Mouse (Mus musculus): ENCODE measurements around the gene Olfr1393. TPM values are rescaled to one million over a fixed set of nuclear protein-coding genes. Genes with fewer than 3 reads are reported as not detected.

The Olfr1393 gene
- polyA plus RNA-seq (2014; fragmentation: Illumina TruSeq; extraction: RNeasy Lipid Tissue Mini Kit (QIAGEN cat#74804); ENCODE audit: low read depth, low replicate concordance), result not detected

GRCm38 (mm10) chr11:49278222-49278621, at the start of gene Olfr1393:
Gene Olfr1393 (plus strand): TSS chr11:49278304.

GRCm38 (mm10) chr11:49243727-49244594, 34.1 kb upstream of the Olfr1393 start, which contains the start of gene Mgat1:
Gene Mgat1 (plus strand): TSS chr11:49244191.

GRCm38 (mm10) chr11:49284982-49285381, 6.9 kb downstream of the Olfr1393 start, which contains the start of gene Olfr1392:
Gene Olfr1392 (plus strand): TSS chr11:49285282.

GRCm38 (mm10) chr11:49304441-49304840, 26.3 kb downstream of the Olfr1393 start, which contains the start of gene Olfr10:
Gene Olfr10 (plus strand): TSS chr11:49304741.

GRCm38 (mm10) chr11:49322442-49322841, 44.3 kb downstream of the Olfr1393 start, which contains the start of gene Olfr1391:
Gene Olfr1391 (plus strand): TSS chr11:49322742.

Other genes starting within 250 kb of the Olfr1393 start
- gene 9930111J21Rik2, start 227.1 kb upstream of the Olfr1393 start, polyA plus RNA-seq (2014; fragmentation: Illumina TruSeq; extraction: RNeasy Lipid Tissue Mini Kit (QIAGEN cat#74804); ENCODE audit: low read depth, low replicate concordance), result 24.0 TPM
- gene Tgtp2, start 214.1 kb upstream of the Olfr1393 start, polyA plus RNA-seq (2014; fragmentation: Illumina TruSeq; extraction: RNeasy Lipid Tissue Mini Kit (QIAGEN cat#74804); ENCODE audit: low read depth, low replicate concordance), result 13.2 TPM
- 19.4 TPM for gene Ifi47, start 201.7 kb upstream of the Olfr1393 start, polyA plus RNA-seq (2014; fragmentation: Illumina TruSeq; extraction: RNeasy Lipid Tissue Mini Kit (QIAGEN cat#74804); ENCODE audit: low read depth, low replicate concordance)
- gene Olfr1396, start 163.4 kb upstream of the Olfr1393 start, polyA plus RNA-seq (2014; fragmentation: Illumina TruSeq; extraction: RNeasy Lipid Tissue Mini Kit (QIAGEN cat#74804); ENCODE audit: low read depth, low replicate concordance), result 0.16 TPM
- gene Olfr1395, start 136.0 kb upstream of the Olfr1393 start, polyA plus RNA-seq (2014; fragmentation: Illumina TruSeq; extraction: RNeasy Lipid Tissue Mini Kit (QIAGEN cat#74804); ENCODE audit: low read depth, low replicate concordance), result not detected
- not detected for gene Olfr1394, start 123.9 kb upstream of the Olfr1393 start, polyA plus RNA-seq (2014; fragmentation: Illumina TruSeq; extraction: RNeasy Lipid Tissue Mini Kit (QIAGEN cat#74804); ENCODE audit: low read depth, low replicate concordance)
- 4.3 TPM for gene Btnl9, start 91.1 kb upstream of the Olfr1393 start, polyA plus RNA-seq (2014; fragmentation: Illumina TruSeq; extraction: RNeasy Lipid Tissue Mini Kit (QIAGEN cat#74804); ENCODE audit: low read depth, low replicate concordance)
- 137 TPM for gene Zfp62, start 75.0 kb upstream of the Olfr1393 start, polyA plus RNA-seq (2014; fragmentation: Illumina TruSeq; extraction: RNeasy Lipid Tissue Mini Kit (QIAGEN cat#74804); ENCODE audit: low read depth, low replicate concordance)
- gene Mgat1, start 34.1 kb upstream of the Olfr1393 start, polyA plus RNA-seq (2014; fragmentation: Illumina TruSeq; extraction: RNeasy Lipid Tissue Mini Kit (QIAGEN cat#74804); ENCODE audit: low read depth, low replicate concordance), result 26.3 TPM
- not detected for gene Olfr1392, start 7.0 kb downstream of the Olfr1393 start, polyA plus RNA-seq (2014; fragmentation: Illumina TruSeq; extraction: RNeasy Lipid Tissue Mini Kit (QIAGEN cat#74804); ENCODE audit: low read depth, low replicate concordance)
- not detected for gene Olfr10, start 26.4 kb downstream of the Olfr1393 start, polyA plus RNA-seq (2014; fragmentation: Illumina TruSeq; extraction: RNeasy Lipid Tissue Mini Kit (QIAGEN cat#74804); ENCODE audit: low read depth, low replicate concordance)
- gene Olfr1391, start 44.4 kb downstream of the Olfr1393 start, polyA plus RNA-seq (2014; fragmentation: Illumina TruSeq; extraction: RNeasy Lipid Tissue Mini Kit (QIAGEN cat#74804); ENCODE audit: low read depth, low replicate concordance), result not detected
- gene Olfr1390, start 56.9 kb downstream of the Olfr1393 start, polyA plus RNA-seq (2014; fragmentation: Illumina TruSeq; extraction: RNeasy Lipid Tissue Mini Kit (QIAGEN cat#74804); ENCODE audit: low read depth, low replicate concordance), result not detected
- not detected for gene Olfr1389, start 144.8 kb downstream of the Olfr1393 start, polyA plus RNA-seq (2014; fragmentation: Illumina TruSeq; extraction: RNeasy Lipid Tissue Mini Kit (QIAGEN cat#74804); ENCODE audit: low read depth, low replicate concordance)
- not detected for gene Olfr1388, start 158.3 kb downstream of the Olfr1393 start, polyA plus RNA-seq (2014; fragmentation: Illumina TruSeq; extraction: RNeasy Lipid Tissue Mini Kit (QIAGEN cat#74804); ENCODE audit: low read depth, low replicate concordance)
- gene Olfr1387, start 177.0 kb downstream of the Olfr1393 start, polyA plus RNA-seq (2014; fragmentation: Illumina TruSeq; extraction: RNeasy Lipid Tissue Mini Kit (QIAGEN cat#74804); ENCODE audit: low read depth, low replicate concordance), result not detected
- not detected for gene Olfr1386, start 186.7 kb downstream of the Olfr1393 start, polyA plus RNA-seq (2014; fragmentation: Illumina TruSeq; extraction: RNeasy Lipid Tissue Mini Kit (QIAGEN cat#74804); ENCODE audit: low read depth, low replicate concordance)
- gene Olfr1385, start 210.8 kb downstream of the Olfr1393 start, polyA plus RNA-seq (2014; fragmentation: Illumina TruSeq; extraction: RNeasy Lipid Tissue Mini Kit (QIAGEN cat#74804); ENCODE audit: low read depth, low replicate concordance), result not detected
- not detected for gene Olfr1384, start 228.4 kb downstream of the Olfr1393 start, polyA plus RNA-seq (2014; fragmentation: Illumina TruSeq; extraction: RNeasy Lipid Tissue Mini Kit (QIAGEN cat#74804); ENCODE audit: low read depth, low replicate concordance)
- gene Olfr1383, start 241.3 kb downstream of the Olfr1393 start, polyA plus RNA-seq (2014; fragmentation: Illumina TruSeq; extraction: RNeasy Lipid Tissue Mini Kit (QIAGEN cat#74804); ENCODE audit: low read depth, low replicate concordance), result not detected
- gene Olfr1382, start 249.9 kb downstream of the Olfr1393 start, polyA plus RNA-seq (2014; fragmentation: Illumina TruSeq; extraction: RNeasy Lipid Tissue Mini Kit (QIAGEN cat#74804); ENCODE audit: low read depth, low replicate concordance), result not detected

Data from sigmoid colon, adult 10 weeks (tissue).